Mouse (Mus musculus) CH12.LX (cell line): Measurements from ENCODE around the gene Pbx1. TPM values are rescaled to one million over a fixed set of nuclear protein-coding genes. Genes with fewer than 3 reads are reported as not detected.

Experiments used
- DNase-seq: peaks from one replicate; pipeline ENCODE4 v3.0.0-alpha.2; 2013; ENCODE audit errors: extremely low read depth
- H3K27ac ChIP-seq: 2 replicates; pipeline ENCODE4 v1.5.1; 2012; ENCODE audit warnings: low read depth, mild to moderate bottlenecking, control low read depth, moderate library complexity; ENCODE audit not compliant: insufficient read depth
- H3K27me3 ChIP-seq: replicated peaks from 2 replicates; pipeline ENCODE3; 2012; ENCODE audit warnings: inconsistent platforms
- H3K36me3 ChIP-seq, 2 experiments: replicated peaks in 1 of 2; 2 replicates each; pipeline versions ENCODE3 to v1.6.1; 2012; ENCODE audit warnings: inconsistent platforms in 1 of 2, low read length in 1 of 2, mild to moderate bottlenecking in 1 of 2, mixed read lengths in 1 of 2, moderate library complexity in 1 of 2; ENCODE audit not compliant: control insufficient read depth in 1 of 2, insufficient read depth in 1 of 2
- H3K4me1 ChIP-seq, 2 experiments: 2 replicates each; pipeline ENCODE4 v1.6.1; 2012; ENCODE audit warnings: inconsistent platforms in 1 of 2, moderate library complexity in 1 of 2; ENCODE audit not compliant: insufficient read depth in 2 of 2, control insufficient read depth in 1 of 2
- H3K4me2 ChIP-seq: 2 replicates; pipeline ENCODE4 v1.6.1; 2012; ENCODE audit warnings: low read depth, mild to moderate bottlenecking, control low read depth; ENCODE audit not compliant: poor library complexity, insufficient read depth, severe bottlenecking
- H3K4me3 ChIP-seq, 3 experiments: fragments of 150-350 bp in 1 of 3; sonication (generic) in 1 of 3; replicated peaks in 1 of 3; 2 replicates each; pipeline versions ENCODE3 to v1.5.1; 2011 to 2012; ENCODE audit warnings: low read depth in 2 of 3, low read length in 2 of 3, mild to moderate bottlenecking in 2 of 3, moderate library complexity in 2 of 3, control low read depth in 1 of 3, improper control_type of control experiment in 1 of 3, inconsistent platforms in 1 of 3, mixed read lengths in 1 of 3; ENCODE audit not compliant: poor library complexity in 1 of 3
- H3K79me2 ChIP-seq: replicated peaks from 2 replicates; pipeline ENCODE4 v1.6.1; 2012; ENCODE audit warnings: mild to moderate bottlenecking, moderate library complexity; ENCODE audit not compliant: control insufficient read depth, poor library complexity, insufficient read depth, severe bottlenecking; ENCODE audit errors: extremely low read depth
- H3K9ac ChIP-seq: 2 replicates; pipeline ENCODE4 v1.6.1; 2012; ENCODE audit warnings: low read depth, mild to moderate bottlenecking, control low read depth, moderate library complexity; ENCODE audit not compliant: insufficient read depth
- H3K9me3 ChIP-seq: replicated peaks from 2 replicates; pipeline ENCODE3; 2012; ENCODE audit warnings: low read length, inconsistent platforms, mixed read lengths
- CHD1 ChIP-seq: IDR thresholded peaks from 2 replicates; pipeline ENCODE4 v1.6.1; 2012; ENCODE audit warnings: low read depth, low read length, improper control_type of control experiment, inconsistent platforms
- CHD2 ChIP-seq: IDR thresholded peaks from 2 replicates; pipeline ENCODE4 v1.6.1; 2011; ENCODE audit warnings: low read length, improper control_type of control experiment
- CTCF ChIP-seq, 2 experiments: IDR thresholded peaks in 1 of 2; conservative IDR thresholded peaks in 1 of 2; 2 replicates each; pipeline ENCODE4 v1.5.1; 2011 to 2012; ENCODE audit warnings: low read depth in 2 of 2, low read length in 2 of 2, improper control_type of control experiment in 1 of 2, inconsistent platforms in 1 of 2, mild to moderate bottlenecking in 1 of 2, moderate library complexity in 1 of 2
- E2F4 ChIP-seq: IDR thresholded peaks from 2 replicates; pipeline ENCODE4 v1.6.1; 2011; ENCODE audit warnings: low read depth, low read length, improper control_type of control experiment; ENCODE audit not compliant: insufficient replicate concordance
- ELF1 ChIP-seq: IDR thresholded peaks from 2 replicates; pipeline ENCODE4 v1.6.1; 2014; ENCODE audit warnings: low read depth, mild to moderate bottlenecking, inconsistent platforms, low read length, improper control_type of control experiment
- GABPA ChIP-seq: IDR thresholded peaks from 2 replicates; pipeline ENCODE4 v1.6.1; 2012; ENCODE audit warnings: low read depth, low read length, improper control_type of control experiment, inconsistent platforms; ENCODE audit not compliant: insufficient replicate concordance
- IRF4 ChIP-seq: IDR thresholded peaks from 2 replicates; pipeline ENCODE4 v1.6.1; 2014; ENCODE audit warnings: low read depth, mild to moderate bottlenecking, inconsistent platforms, low read length, improper control_type of control experiment
- JUN ChIP-seq: IDR thresholded peaks from 2 replicates; pipeline ENCODE4 v1.6.1; 2011; ENCODE audit warnings: low read depth, mild to moderate bottlenecking, low read length, improper control_type of control experiment, moderate library complexity; ENCODE audit not compliant: insufficient read depth
- JUND ChIP-seq: conservative IDR thresholded peaks from 2 replicates; pipeline ENCODE4 v1.6.1; 2011; ENCODE audit warnings: low read depth, low read length, improper control_type of control experiment
- KAT2A ChIP-seq: IDR thresholded peaks from 2 replicates; pipeline ENCODE4 v1.6.1; 2012; ENCODE audit warnings: low read length, improper control_type of control experiment, inconsistent platforms; ENCODE audit not compliant: insufficient replicate concordance
- MAFK ChIP-seq: IDR thresholded peaks from 2 replicates; pipeline ENCODE4 v1.6.1; 2011; ENCODE audit warnings: low read length, improper control_type of control experiment; ENCODE audit not compliant: insufficient replicate concordance
- MAX ChIP-seq: IDR thresholded peaks from 2 replicates; pipeline ENCODE4 v1.6.1; 2011; ENCODE audit warnings: low read length, improper control_type of control experiment
- MAZ ChIP-seq: IDR thresholded peaks from 2 replicates; pipeline ENCODE4 v1.6.1; 2012; ENCODE audit warnings: low read depth, mild to moderate bottlenecking, inconsistent platforms, low read length, improper control_type of control experiment, moderate library complexity
- MEF2A ChIP-seq: IDR thresholded peaks from 2 replicates; pipeline ENCODE4 v1.6.1; 2014; ENCODE audit warnings: low read depth, mild to moderate bottlenecking, inconsistent platforms, low read length, improper control_type of control experiment, borderline replicate concordance
- MYC ChIP-seq: IDR thresholded peaks from 2 replicates; pipeline ENCODE4 v1.6.1; 2011; ENCODE audit warnings: low read depth, mild to moderate bottlenecking, improper control_type of control experiment, low read length
- NELFE ChIP-seq: IDR thresholded peaks from 2 replicates; pipeline ENCODE4 v1.6.1; 2011; ENCODE audit warnings: low read depth, low read length, improper control_type of control experiment
- NRF1 ChIP-seq: IDR thresholded peaks from 2 replicates; pipeline ENCODE4 v1.6.1; 2014; ENCODE audit warnings: low read depth, mild to moderate bottlenecking, inconsistent platforms, low read length, improper control_type of control experiment, moderate library complexity
- POLR2A ChIP-seq: IDR thresholded peaks from 2 replicates; pipeline ENCODE4 v1.6.1; 2011; ENCODE audit warnings: low read depth, mild to moderate bottlenecking, improper control_type of control experiment, low read length
- RAD21 ChIP-seq: IDR thresholded peaks from 2 replicates; pipeline ENCODE4 v1.6.1; 2011; ENCODE audit warnings: low read depth, mild to moderate bottlenecking, low read length, improper control_type of control experiment, moderate library complexity
- RCOR1 ChIP-seq: conservative IDR thresholded peaks from 2 replicates; pipeline ENCODE4 v1.6.1; 2012; ENCODE audit warnings: low read depth, mild to moderate bottlenecking, inconsistent platforms, low read length, improper control_type of control experiment
- TBP ChIP-seq: conservative IDR thresholded peaks from 2 replicates; pipeline ENCODE4 v1.6.1; 2011; ENCODE audit warnings: low read depth, low read length, improper control_type of control experiment
- UBTF ChIP-seq: IDR thresholded peaks from 2 replicates; pipeline ENCODE4 v1.6.1; 2012; ENCODE audit warnings: low read depth, mild to moderate bottlenecking, inconsistent platforms, low read length, improper control_type of control experiment, moderate library complexity
- ZC3H11A ChIP-seq: IDR thresholded peaks from 2 replicates; pipeline ENCODE4 v1.6.1; 2012; ENCODE audit warnings: low read depth, mild to moderate bottlenecking, inconsistent platforms, low read length, improper control_type of control experiment
- ZKSCAN1 ChIP-seq: IDR thresholded peaks from 2 replicates; pipeline ENCODE4 v1.6.1; 2012; ENCODE audit warnings: low read depth, inconsistent platforms, low read length, improper control_type of control experiment, borderline replicate concordance
- dilution Hi-C: fragments of 300-500 bp; cut with MboI; formaldehyde crosslinking; loops from 2 replicates; pipeline ENCODE4 v1.14.3; 2020; ENCODE audit warnings: low sequenced_read_pairs; ENCODE audit not compliant: extremely low pct_unique_long_range_greater_than_20kb, extremely low pct_ligation_motif_present
- in situ Hi-C: fragments of 300-500 bp; cut with MboI; formaldehyde crosslinking; loops from 3 replicates; pipeline ENCODE4 v1.14.3; 2019; ENCODE audit warnings: low sequenced_read_pairs, low pct_ligation_motif_present, low pct_unique_long_range_greater_than_20kb, mixed read lengths
- polyA plus RNA-seq: library from polyadenylated mRNA; unstranded; fragments of >175 nt; gene quantifications from 2 replicates; pipeline ENCODE4 v1.2.1, GENCODE M21; 2012; ENCODE audit warnings: low read depth; ENCODE audit not compliant: insufficient read length
- total RNA-seq, 2 experiments: library from RNA; depleted of rRNA; stranded (reverse); fragments of 300-350 nt in 1 of 2; fragments of >200 nt in 1 of 2; gene quantifications; 2 replicates each; pipeline ENCODE4 v1.2.3; 2012 to 2014

Pbx1 gene
- total and polyA plus RNA-seq, 3 experiments: not detected

GRCm38 (mm10) chr1:168193364-168193763 lies 238.7 kb downstream of the Pbx1 start:
- no peak for DNase-seq
- Histone ChIP-seq H3K79me2 (no peaks in the 10 kb centered on the region), H3K9ac (no peak overlapping the region), H3K9me3 (peaks cover 65% of the 10 kb centered on the region), H3K27me3 (no peaks in the 10 kb centered on the region), H3K4me3 (no peak overlapping the region), H3K36me3 (no peaks in the 10 kb centered on the region), H3K4me1 (no peaks in the 10 kb centered on the region), H3K27ac (no peak overlapping the region), H3K4me2 (no peak overlapping the region)
- in situ Hi-C loops (no loop called here), dilution Hi-C loops (no loop called here)
- no peak for TF ChIP-seq CTCF (conservative IDR thresholded peaks at IDR 0.05 in 1 of 2, IDR thresholded peaks at IDR 0.05 in 1 of 2; ENCODE audit: low read depth in 2 of 2, low read length in 2 of 2)
- TF ChIP-seq CHD1: no peak
- no peak for TF ChIP-seq RAD21
- TF ChIP-seq ZKSCAN1: no peak
- no peak for TF ChIP-seq MYC
- TF ChIP-seq KAT2A: no peak

- Histone ChIP-seq H3K4me2 (no peak overlapping the region), H3K79me2 (no peaks in the 10 kb centered on the region), H3K9ac (no peak overlapping the region), H3K4me3 (no peak overlapping the region), H3K27me3 (no peaks in the 10 kb centered on the region), H3K27ac (no peak overlapping the region), H3K4me1 (no peaks in the 10 kb centered on the region), H3K9me3 (peaks cover 81% of the 10 kb centered on the region), H3K36me3 (no peaks in the 10 kb centered on the region)
- dilution Hi-C loops (no loop called here), in situ Hi-C loops (no loop called here)
- DNase-seq: no peak
- TF ChIP-seq RAD21 (no peak), MAX (no peak), NRF1 (no peak), UBTF (no peak), E2F4 (no peak), ZC3H11A (no peak), MEF2A (no peak), ELF1 (no peak), RCOR1 (no peak), JUN (no peak), CTCF (conservative IDR thresholded peaks at IDR 0.05 in 1 of 2, IDR thresholded peaks at IDR 0.05 in 1 of 2; ENCODE audit: low read depth in 2 of 2, low read length in 2 of 2) (no peak), JUND (no peak), IRF4 (no peak), MAFK (no peak), TBP (no peak), POLR2A (no peak), MAZ (no peak), CHD2 (no peak), NELFE (no peak), GABPA (no peak)
These were observed 249.3 kb downstream of the Pbx1 start for GRCm38 (mm10) chr1:168182816-168183215.
